Mouse (Mus musculus) megakaryocyte, embryonic 14.5 days (primary cell): Measurements from ENCODE around the gene Dcpp1. TPM values are rescaled to one million over a fixed set of nuclear protein-coding genes. Genes with fewer than 3 reads are reported as not detected.
"Not testable (repeated sequence)": the region's sequence is repeated elsewhere in the genome, so short reads cannot be mapped to it uniquely, and the experiment has no call there.

Source experiments
- H3K27me3 ChIP-seq: replicated peaks from 2 replicates; pipeline ENCODE3; 2012; ENCODE audit warnings: inconsistent platforms
- H3K36me3 ChIP-seq: replicated peaks from 2 replicates; pipeline ENCODE3; 2012; ENCODE audit warnings: low read length, inconsistent platforms, mixed read lengths
- H3K4me1 ChIP-seq: 2 replicates; pipeline ENCODE4 v1.6.1; 2012; ENCODE audit warnings: inconsistent platforms
- H3K4me3 ChIP-seq: replicated peaks from 2 replicates; pipeline ENCODE3; 2012; ENCODE audit warnings: moderate library complexity, mild to moderate bottlenecking, inconsistent platforms
- H3K9me3 ChIP-seq: 2 replicates; pipeline ENCODE4 v1.6.1; 2012; ENCODE audit warnings: inconsistent platforms
- FLI1 ChIP-seq: IDR thresholded peaks from 2 replicates; pipeline ENCODE4 v1.6.1; 2012; ENCODE audit warnings: low read length, inconsistent platforms, mixed read lengths
- GATA1 ChIP-seq: IDR thresholded peaks from 3 replicates; pipeline ENCODE4 v1.6.1; 2012; ENCODE audit warnings: mixed read lengths, low read length, inconsistent platforms, borderline replicate concordance
- polyA plus RNA-seq: library from polyadenylated mRNA; stranded (reverse); fragments of >175 nt; gene quantifications from 2 replicates; pipeline ENCODE4 v1.2.3, GENCODE M21; 2012; ENCODE audit warnings: low replicate concordance; ENCODE audit not compliant: insufficient read depth

Gene Dcpp1
- polyA plus RNA-seq, 1 experiment = not detected

DNA sequence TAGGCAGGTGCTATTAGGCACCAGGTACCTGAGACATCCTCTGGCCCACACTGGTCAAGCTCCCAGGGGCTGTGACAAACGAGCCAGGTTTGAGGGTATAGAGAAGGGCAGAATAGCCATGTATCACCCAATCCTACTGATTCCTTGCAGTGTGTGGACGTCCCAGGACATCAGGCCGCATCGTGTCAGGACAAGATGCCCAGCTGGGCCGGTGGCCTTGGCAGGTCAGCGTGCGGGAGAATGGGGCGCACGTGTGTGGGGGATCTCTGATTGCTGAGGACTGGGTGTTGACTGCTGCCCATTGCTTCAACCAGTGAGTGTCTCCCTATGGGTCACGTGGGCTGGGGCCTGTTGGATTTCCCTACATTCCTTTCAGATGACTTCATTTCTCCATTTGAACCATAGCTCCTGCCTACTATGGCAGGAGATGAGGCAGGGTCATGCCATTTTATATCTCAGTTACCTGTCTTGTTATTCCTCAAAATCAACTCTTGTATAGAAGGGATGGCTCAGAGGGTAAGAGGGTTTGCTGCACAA lies 26.4 kb upstream of the Dcpp1 start:
- TF ChIP-seq GATA1 (no peak), FLI1 (no peak)
- H3K4me1 ChIP-seq = peaks cover 5% of the 10 kb centered on the region; the same call in 1 of the 2 replicates

GRCm38 (mm10) chr17:23857193-23857592 lies 23.5 kb upstream of the Dcpp1 start:
- Histone ChIP-seq H3K36me3 (no peaks in the 10 kb centered on the region), H3K9me3 (no peaks in the 10 kb centered on the region), H3K4me1 (peaks cover 5% of the 10 kb centered on the region; the same call in 1 of the 2 replicates), H3K4me3 (no peak overlapping the region), H3K27me3 (peaks cover 31% of the 10 kb centered on the region)
- TF ChIP-seq GATA1 = no peak
- TF ChIP-seq FLI1 = no peak

More for the DNA sequence above, 26.4 kb upstream of the Dcpp1 start:
- Histone ChIP-seq H3K4me3 (no peak overlapping the region), H3K9me3 (peaks cover 5% of the 10 kb centered on the region; the same call in 1 of the 2 replicates), H3K36me3 (no peaks in the 10 kb centered on the region), H3K27me3 (peaks cover 17% of the 10 kb centered on the region)

DNA sequence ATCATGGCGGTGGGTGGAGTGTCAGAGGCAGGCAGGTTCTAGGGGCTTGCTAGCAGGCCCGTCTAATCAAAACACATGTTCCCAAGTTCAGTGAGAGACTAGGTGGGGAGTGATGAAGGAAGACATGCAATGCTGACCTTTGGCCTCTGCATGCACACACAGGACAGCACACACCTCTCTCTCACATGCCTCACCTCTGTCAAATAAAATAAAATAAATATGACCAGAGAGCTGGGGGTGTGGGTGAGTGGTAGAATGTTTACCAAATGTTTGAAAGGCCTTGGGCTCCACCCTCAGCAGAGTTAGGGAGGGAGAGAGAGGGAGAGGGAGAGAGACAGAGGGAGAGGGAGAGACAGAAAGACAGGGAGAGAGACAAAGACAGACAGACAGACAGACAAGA lies 22.8 kb upstream of the Dcpp1 start:
- Histone ChIP-seq H3K36me3 (no peaks in the 10 kb centered on the region), H3K4me3 (no peak overlapping the region), H3K27me3 (peaks cover 32% of the 10 kb centered on the region), H3K4me1 (peaks cover 5% of the 10 kb centered on the region; the same call in 1 of the 2 replicates), H3K9me3 (0 out of 2 replicates have a peak, but pooled peaks cover under 1% of the 10 kb centered on the region)
- TF ChIP-seq GATA1 (no peak), FLI1 (no peak)

DNA sequence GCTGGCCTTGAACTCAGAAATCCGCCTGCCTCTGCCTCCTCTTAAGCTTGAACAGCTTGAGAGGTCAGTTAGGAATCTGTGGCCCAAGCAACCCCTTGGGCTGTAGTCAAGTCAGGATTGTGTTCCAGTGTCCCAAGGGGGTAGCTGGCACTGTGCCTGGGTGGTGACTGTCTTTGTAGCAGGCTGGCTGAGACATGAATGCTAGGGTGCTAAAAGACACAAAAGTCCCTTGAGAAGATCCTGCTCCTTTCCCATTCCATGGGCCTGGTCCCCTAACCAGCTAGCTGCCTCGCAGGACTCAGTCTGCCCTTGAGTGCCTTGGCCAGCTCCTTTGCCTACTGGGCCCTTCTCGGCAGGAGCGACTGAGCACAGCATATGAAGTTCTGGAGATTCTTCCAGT lies 17.8 kb upstream of the Dcpp1 start:
- TF ChIP-seq FLI1 (no peak), GATA1 (no peak)

DNA sequence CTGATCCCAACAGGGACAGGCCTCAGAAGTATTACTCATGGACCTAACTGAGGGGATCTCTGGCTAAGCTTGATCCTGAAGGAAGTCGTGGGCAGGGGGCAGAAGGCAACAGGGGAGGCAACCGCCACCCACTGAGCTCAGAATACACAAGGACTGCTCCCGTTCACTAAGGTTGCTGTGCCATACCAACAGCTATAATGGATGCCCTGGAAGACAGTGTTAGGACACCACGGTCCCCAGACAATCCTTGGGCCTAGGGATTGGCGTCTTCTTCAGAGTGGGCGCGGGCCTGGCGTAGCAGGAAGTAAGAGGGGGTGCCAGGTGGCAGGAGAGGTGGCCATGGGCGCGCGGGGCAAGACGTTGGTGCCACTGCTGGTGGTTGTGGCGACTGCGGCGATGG lies 12.9 kb upstream of the Dcpp1 start, which contains the start of gene Prss21:
Gene Prss21 (plus strand): TSS at position 301 of the 400 bp plus-strand sequence.
- no peak for TF ChIP-seq GATA1
- TF ChIP-seq FLI1 = no peak

More for the DNA sequence above, 17.8 kb upstream of the Dcpp1 start:
- H3K4me1 ChIP-seq = no peaks in the 10 kb centered on the region
- H3K4me3 ChIP-seq = no peak overlapping the region
- H3K27me3 ChIP-seq = peaks cover 28% of the 10 kb centered on the region
- no peaks in the 10 kb centered on the region for H3K36me3 ChIP-seq
- H3K9me3 ChIP-seq = peaks cover 18% of the 10 kb centered on the region

DNA sequence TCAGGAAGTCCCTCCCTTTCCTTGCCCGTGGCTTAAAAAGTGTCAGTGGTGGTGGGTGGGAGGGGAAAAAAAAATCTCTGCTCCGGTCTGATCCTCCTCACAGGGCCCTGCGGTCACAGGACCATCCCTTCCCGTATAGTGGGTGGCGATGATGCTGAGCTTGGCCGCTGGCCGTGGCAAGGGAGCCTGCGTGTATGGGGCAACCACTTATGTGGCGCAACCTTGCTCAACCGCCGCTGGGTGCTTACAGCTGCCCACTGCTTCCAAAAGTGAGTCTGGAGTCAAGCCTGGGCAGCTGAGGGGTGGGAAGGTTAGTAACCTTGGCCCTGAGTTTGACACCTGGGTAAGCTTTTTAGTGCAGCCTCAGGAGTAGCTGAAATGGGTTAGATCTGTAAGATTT lies 12.2 kb upstream of the Dcpp1 start:
- Histone ChIP-seq H3K9me3 (peaks cover 15% of the 10 kb centered on the region), H3K4me1 (no peaks in the 10 kb centered on the region), H3K4me3 (no peak overlapping the region), H3K27me3 (peaks cover 26% of the 10 kb centered on the region), H3K36me3 (no peaks in the 10 kb centered on the region)
- TF ChIP-seq GATA1 = no peak
- TF ChIP-seq FLI1 = no peak

More for the DNA sequence above, 12.9 kb upstream of the Dcpp1 start, which contains the start of gene Prss21:
- Histone ChIP-seq H3K9me3 (peaks cover 22% of the 10 kb centered on the region), H3K4me1 (no peaks in the 10 kb centered on the region), H3K27me3 (peaks cover 30% of the 10 kb centered on the region), H3K36me3 (no peaks in the 10 kb centered on the region), H3K4me3 (no peak within 1 kb of the TSS)

DNA sequence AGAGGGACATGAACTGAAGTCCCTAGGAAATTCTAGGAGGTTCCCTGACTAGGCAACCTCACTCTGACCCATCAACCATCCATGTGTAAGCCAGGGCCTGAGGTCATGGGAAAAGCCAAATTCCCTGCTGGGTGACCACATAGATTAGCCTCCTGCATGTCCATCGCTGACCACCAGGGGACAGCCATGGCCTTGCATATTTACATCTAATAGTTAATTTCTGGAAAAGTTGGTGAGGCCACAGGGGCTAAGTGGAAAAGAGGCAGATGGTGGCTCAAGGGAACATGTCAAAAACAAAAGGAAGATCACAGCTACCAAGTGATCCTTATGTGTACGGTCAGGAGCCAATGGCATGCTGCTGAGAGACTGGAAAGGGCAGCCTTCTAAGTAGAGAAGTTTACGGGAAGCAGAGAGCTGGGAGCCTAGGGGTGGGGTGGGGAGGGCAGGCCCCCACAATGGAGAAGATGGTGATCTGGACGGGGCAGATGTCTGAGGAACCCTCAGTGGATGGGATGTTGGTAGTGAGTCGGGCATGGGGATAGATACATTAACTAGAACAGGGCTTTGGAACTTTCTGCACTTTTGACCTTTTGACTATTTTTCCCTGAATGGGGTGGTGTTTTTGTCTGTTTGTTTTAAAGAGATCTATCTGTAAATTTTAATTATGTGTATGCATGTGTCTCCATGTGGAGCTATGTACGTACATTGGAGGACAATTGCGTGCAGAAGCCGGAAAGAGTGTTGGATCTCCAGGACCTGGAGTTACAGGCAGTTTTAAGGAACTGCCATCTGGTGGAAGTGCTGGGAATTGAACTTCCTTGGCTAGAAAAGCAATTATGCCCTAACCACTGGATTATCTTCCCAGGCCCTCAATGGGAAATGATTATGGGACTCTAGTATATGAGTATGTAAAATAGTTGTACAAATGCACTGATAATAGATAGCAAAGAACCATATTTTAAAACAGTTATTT lies 6.5 kb upstream of the Dcpp1 start:
- Histone ChIP-seq H3K4me3 (no peak overlapping the region), H3K36me3 (no peaks in the 10 kb centered on the region), H3K4me1 (0 out of 2 replicates have a peak, but pooled peaks cover 4% of the 10 kb centered on the region), H3K27me3 (peaks cover 21% of the 10 kb centered on the region), H3K9me3 (peaks cover 3% of the 10 kb centered on the region; the same call in 1 of the 2 replicates)
- no peak for TF ChIP-seq GATA1
- TF ChIP-seq FLI1 = no peak

DNA sequence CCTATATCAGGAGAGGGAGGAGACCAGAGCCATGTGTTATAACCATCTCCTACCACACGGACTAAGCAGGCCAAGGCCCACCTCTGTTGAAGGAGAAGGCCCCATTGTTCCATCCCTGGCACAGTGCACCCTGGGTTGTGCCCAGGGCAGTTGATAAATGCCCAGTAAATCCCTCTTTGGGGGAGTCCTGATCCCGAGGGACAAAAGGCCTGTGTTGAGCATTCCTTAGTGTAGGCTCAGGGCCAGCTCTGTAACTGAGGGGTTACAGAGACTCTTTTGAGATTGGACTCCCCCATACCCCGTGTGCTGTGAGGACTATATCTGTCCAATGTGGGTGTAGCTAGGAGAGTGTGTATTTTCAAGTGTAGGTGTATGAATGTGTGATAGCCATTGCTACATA lies 3.9 kb upstream of the Dcpp1 start:
- 0 out of 2 replicates have a peak, but pooled peaks cover 4% of the 10 kb centered on the region for H3K4me1 ChIP-seq
- no peaks in the 10 kb centered on the region for H3K36me3 ChIP-seq
- no peak overlapping the region for H3K4me3 ChIP-seq
- H3K27me3 ChIP-seq = peaks cover 13% of the 10 kb centered on the region
- no peak for TF ChIP-seq GATA1
- TF ChIP-seq FLI1 = no peak
- H3K9me3 ChIP-seq = no peaks in the 10 kb centered on the region

DNA sequence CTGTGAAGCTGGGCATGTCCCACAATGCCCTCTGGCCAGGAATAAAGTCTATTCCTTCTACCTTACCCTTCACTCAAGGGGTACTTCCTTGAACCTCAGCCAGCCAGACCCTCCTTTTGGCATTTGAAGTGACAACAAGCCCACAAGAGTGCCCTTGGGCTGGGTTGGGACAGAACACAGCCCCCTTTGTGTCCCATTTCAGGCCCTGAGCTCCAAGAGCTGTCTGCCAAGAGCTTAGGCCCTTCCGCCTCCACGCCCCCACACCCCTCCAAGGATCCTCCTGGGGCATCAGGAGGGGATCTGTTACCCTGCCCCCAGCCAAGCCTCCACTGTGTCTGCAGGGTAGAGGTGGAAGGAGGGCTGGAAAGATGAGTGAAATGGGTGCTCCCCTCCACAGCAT lies 3.5 kb upstream of the Dcpp1 start:
- Histone ChIP-seq H3K9me3 (no peaks in the 10 kb centered on the region), H3K4me3 (no peak overlapping the region), H3K36me3 (no peaks in the 10 kb centered on the region), H3K4me1 (0 out of 2 replicates have a peak, but pooled peaks cover 4% of the 10 kb centered on the region), H3K27me3 (peaks cover 9% of the 10 kb centered on the region)
- TF ChIP-seq GATA1 (no peak), FLI1 (no peak)

GRCm38 (mm10) chr17:23917158-23917557 lies 36.5 kb downstream of the Dcpp1 start, which contains the start of gene Dcpp3:
Dcpp3 (plus strand) TSS chr17:23917458.
- not testable (repeated sequence) for H3K27me3 ChIP-seq, H3K4me1 ChIP-seq, H3K36me3 ChIP-seq, H3K9me3 ChIP-seq, H3K4me3 ChIP-seq
